Mouse (Mus musculus): ENCODE results near the gene Hist1h4n.
"Not testable (repeated sequence)": the region's sequence is repeated elsewhere in the genome, so short reads cannot be mapped to it uniquely, and the experiment has no call there.

GRCm38 (mm10) chr13:21812092-21812491, 19.9 kb downstream of the Hist1h4n start:
- TF ChIP-seq HCFC1 (IDR thresholded peaks at IDR 0.05; ENCODE audit: borderline replicate concordance, insufficient read depth, low read length); ZNF384 (IDR thresholded peaks at IDR 0.05; ENCODE audit: low read depth, low read length); ZC3H11A (IDR thresholded peaks at IDR 0.05; ENCODE audit: borderline replicate concordance, low read depth, low read length): not testable (repeated sequence)
